In genomic region chr19:5745756-5746710, GRCm38 (mm10) we compare ENCODE assay signal across 7 mouse cellular contexts. TPM values are rescaled to one million over a fixed set of nuclear protein-coding genes. Genes with fewer than 3 reads are reported as not detected.
DNase-seq lines count a peak whose midpoint lies in the region; ATAC-seq and TF ChIP-seq lines count a peak whose summit lies in the region.

No protein-coding gene starts in this region.

- peak overlapping the region; percentile 49 for H3K9ac ChIP-seq in forebrain, embryonic 11.5 days (ENCODE audit: low read length)
- H3K9ac ChIP-seq in liver, embryonic 12.5 days: 0 out of 2 replicates have a peak overlapping the region, but pooled peaks have one; percentile 33

- TF ChIP-seq CTCF in layer of hippocampus, adult 2 months (conservative IDR thresholded peaks at IDR 0.05): no peak

- peaks cover 28% of the 10 kb centered on the region for H3K4me1 ChIP-seq in forebrain, embryonic 11.5 days (replicated peaks; ENCODE audit: control insufficient read depth, insufficient read depth, low read length)
- H3K4me1 ChIP-seq in liver, embryonic 12.5 days: peaks cover 48% of the 10 kb centered on the region

- peak overlapping the region; percentile 25 for H3K4me3 ChIP-seq in forebrain, embryonic 11.5 days (ENCODE audit: low read depth, low read length)
- peak overlapping the region; percentile 24; the same call in 1 of the 2 replicates for H3K4me3 ChIP-seq in liver, embryonic 12.5 days
- no peak overlapping the region for H3K4me3 ChIP-seq in layer of hippocampus, adult 2 months

- no peaks in the 10 kb centered on the region for H3K9me3 ChIP-seq in forebrain, embryonic 11.5 days (ENCODE audit: control insufficient read depth, low read length)
- no peaks in the 10 kb centered on the region for H3K9me3 ChIP-seq in liver, embryonic 12.5 days (replicated peaks)

- no peak overlapping the region for H3K27ac ChIP-seq in forebrain, embryonic 11.5 days (ENCODE audit: low read depth, low read length)
- H3K27ac ChIP-seq in liver, embryonic 12.5 days: no peak overlapping the region
- H3K27ac ChIP-seq in layer of hippocampus, adult 2 months: no peak overlapping the region; the same call in 1 of the 2 replicates

- no peak for ATAC-seq in forebrain, embryonic 11.5 days (replicated peaks; ENCODE audit: low FRiP score)
- no peak for ATAC-seq in liver, embryonic 12.5 days

- no peaks in the 10 kb centered on the region for H3K36me3 ChIP-seq in forebrain, embryonic 11.5 days (ENCODE audit: control insufficient read depth, insufficient read depth, low read length)
- H3K36me3 ChIP-seq in liver, embryonic 12.5 days: no peaks in the 10 kb centered on the region

- 3% methylated on average over 36 of the region's 36 CpGs for WGBS in forebrain, embryonic 11.5 days
- 10% methylated on average over 36 of the region's 36 CpGs for WGBS in liver, embryonic 12.5 days (ENCODE audit: insufficient replicate concordance)

- peak; percentile 48 for DNase-seq in thymus, postnatal 14 days
- no peak for DNase-seq in thymus, adult 18-20 months
- peak; percentile 77 for DNase-seq in forebrain, embryonic 11.5 days (ENCODE audit: low spot score)
- DNase-seq in yolk sac, embryonic 10.5 days (ENCODE audit: low spot score): peak; percentile 62
- no peak for DNase-seq in layer of hippocampus, adult 2 months (ENCODE audit: low spot score in 2 of 2)
- DNase-seq in c-Kit-positive CD71-positive TER-119-positive erythroid progenitor cells, embryonic 14.5 days (ENCODE audit: low spot score): no peak

- H3K27me3 ChIP-seq in forebrain, embryonic 11.5 days (ENCODE audit: control insufficient read depth, insufficient read depth, low read length): peaks cover 37% of the 10 kb centered on the region
- peaks cover 100% of the 10 kb centered on the region for H3K27me3 ChIP-seq in liver, embryonic 12.5 days (replicated peaks)

- H3K4me2 ChIP-seq in forebrain, embryonic 11.5 days (ENCODE audit: low read depth, low read length, severe bottlenecking): peak overlapping the region; percentile 64
- peak overlapping the region; percentile 54 for H3K4me2 ChIP-seq in liver, embryonic 12.5 days

RNA-seq across cellular contexts. Expression of gene Ltbp3, which starts 5.3 kb away (rescaled TPM):
- 5.0 and 5.5 TPM in 2 replicates for polyA plus RNA-seq in forebrain, embryonic 11.5 days (2014; fragmentation: Nextera tagmentation; extraction: Ambion mirVana)
- 3.7 and 3.8 TPM in 2 replicates for polyA plus RNA-seq in liver, embryonic 12.5 days (2016; fragmentation: Nextera tagmentation; extraction: Ambion mirVana)
- total RNA-seq in layer of hippocampus, adult 2 months (2021): 10 to 100 TPM; 23.8 to 30.0 TPM

RNA-seq across cellular contexts. Expression of gene Fam89b, which starts 16.6 kb away (rescaled TPM):
- 140 and 162 TPM in 2 replicates for polyA plus RNA-seq in forebrain, embryonic 11.5 days (2014; fragmentation: Nextera tagmentation; extraction: Ambion mirVana)
- 45.1 and 45.3 TPM in 2 replicates for polyA plus RNA-seq in liver, embryonic 12.5 days (2016; fragmentation: Nextera tagmentation; extraction: Ambion mirVana)
- 10 to 100 TPM; 26.5 to 29.4 TPM for total RNA-seq in layer of hippocampus, adult 2 months (2021)

RNA-seq across cellular contexts. Expression of gene Ehbp1l1, which starts 19.9 kb away (rescaled TPM):
- polyA plus RNA-seq in forebrain, embryonic 11.5 days (2014; fragmentation: Nextera tagmentation; extraction: Ambion mirVana): 6.8 and 7.4 TPM in 2 replicates
- 122 and 124 TPM in 2 replicates for polyA plus RNA-seq in liver, embryonic 12.5 days (2016; fragmentation: Nextera tagmentation; extraction: Ambion mirVana)
- total RNA-seq in layer of hippocampus, adult 2 months (2021): 10 to 100 TPM; 11.8 to 17.7 TPM

RNA-seq across cellular contexts. Expression of gene Scyl1, which starts 25.2 kb away (rescaled TPM):
- 65.2 and 66.3 TPM in 2 replicates for polyA plus RNA-seq in forebrain, embryonic 11.5 days (2014; fragmentation: Nextera tagmentation; extraction: Ambion mirVana)
- 38.3 and 39.7 TPM in 2 replicates for polyA plus RNA-seq in liver, embryonic 12.5 days (2016; fragmentation: Nextera tagmentation; extraction: Ambion mirVana)
- 10 to 100 TPM; 74.1 to 80.9 TPM for total RNA-seq in layer of hippocampus, adult 2 months (2021)

RNA-seq across cellular contexts. Expression of gene Kcnk7, which starts 41.9 kb away (rescaled TPM):
- polyA plus RNA-seq in forebrain, embryonic 11.5 days (2014; fragmentation: Nextera tagmentation; extraction: Ambion mirVana): not detected in 2 replicates
- 0.18 and 0.19 TPM in 2 replicates for polyA plus RNA-seq in liver, embryonic 12.5 days (2016; fragmentation: Nextera tagmentation; extraction: Ambion mirVana)
- under 1 TPM in 1 of 2 experiments, not detected in 1; 0.36 TPM for total RNA-seq in layer of hippocampus, adult 2 months (2021)

Comparison
In these comparisons a context has a peak if more than half of its experiments do, and no peak if none do; other contexts are left out.
1. DNase-seq: peak in thymus, postnatal 14 days (single experiment), forebrain, embryonic 11.5 days (single experiment) and yolk sac, embryonic 10.5 days (single experiment); none in thymus, adult 18-20 months (0 of 2), layer of hippocampus, adult 2 months (0 of 2) and c-Kit-positive CD71-positive TER-119-positive erythroid progenitor cells, embryonic 14.5 days (single experiment).
2. RNA of gene Ehbp1l1, which starts 19.9 kb away (polyA plus RNA-seq): 122 to 124 TPM in liver, embryonic 12.5 days; 6.8 to 7.4 TPM in forebrain, embryonic 11.5 days; every median in the first group is over 10 times any median in the second.